Mouse (Mus musculus): ENCODE data around the gene Bub1b. TPM values are rescaled to one million over a fixed set of nuclear protein-coding genes. Genes with fewer than 3 reads are reported as not detected.
A peak's percentile ranks its signal among the peaks of the same experiment; 100 is the strongest.

Gene Bub1b
- polyA plus RNA-seq, 1 experiment from 2014 or later: 47.8 TPM

- ATAC-seq (ENCODE audit: low read depth): no peak
- H3K36me3 ChIP-seq: no peaks in the 10 kb centered on the region
- 62% methylated on average over 9 of the region's 9 CpGs for WGBS (ENCODE audit: insufficient replicate concordance)
Observed at GRCm38 (mm10) chr2:118572183-118572836, 25.7 kb upstream of the Bub1b start.

GRCm38 (mm10) chr2:118573135-118573534 is 24.9 kb upstream of the Bub1b start:
- Histone ChIP-seq H3K4me1 (replicated peaks) (no peaks in the 10 kb centered on the region), H3K27me3 (no peaks in the 10 kb centered on the region), H3K9ac (no peak overlapping the region), H3K9me3 (replicated peaks) (no peaks in the 10 kb centered on the region), H3K4me3 (replicated peaks) (no peak overlapping the region), H3K27ac (no peak overlapping the region), H3K4me2 (no peak overlapping the region), H3K36me3 (no peaks in the 10 kb centered on the region)
- ATAC-seq (ENCODE audit: low read depth) (no peak), DNase-seq (no peak)
- WGBS (ENCODE audit: insufficient replicate concordance): 43% methylated on average over 3 of the region's 3 CpGs

More at GRCm38 (mm10) chr2:118572183-118572836, 25.7 kb upstream of the Bub1b start:
- no peaks in the 10 kb centered on the region for H3K4me1 ChIP-seq (replicated peaks)
- no peak overlapping the region for H3K4me3 ChIP-seq (replicated peaks)
- DNase-seq: no peak
- H3K4me2 ChIP-seq: no peak overlapping the region
- H3K27ac ChIP-seq: no peak overlapping the region
- H3K9ac ChIP-seq: no peak overlapping the region
- H3K27me3 ChIP-seq: no peaks in the 10 kb centered on the region
- H3K9me3 ChIP-seq (replicated peaks): no peaks in the 10 kb centered on the region

- no peaks in the 10 kb centered on the region for H3K27me3 ChIP-seq
- no peak overlapping the region for H3K9ac ChIP-seq
- H3K9me3 ChIP-seq (replicated peaks): no peaks in the 10 kb centered on the region
- H3K4me3 ChIP-seq (replicated peaks): no peak overlapping the region
- H3K36me3 ChIP-seq: no peaks in the 10 kb centered on the region
- no peak overlapping the region for H3K4me2 ChIP-seq
- ATAC-seq (ENCODE audit: low read depth) (no peak), DNase-seq (no peak)
- H3K4me1 ChIP-seq (replicated peaks): no peaks in the 10 kb centered on the region
- WGBS (ENCODE audit: insufficient replicate concordance): 76% methylated on average over 5 of the region's 5 CpGs
- H3K27ac ChIP-seq: no peak overlapping the region
Observed at GRCm38 (mm10) chr2:118586013-118586412, 12.0 kb upstream of the Bub1b start.

- Histone ChIP-seq H3K4me1 (replicated peaks) (no peaks in the 10 kb centered on the region), H3K36me3 (no peaks in the 10 kb centered on the region), H3K27me3 (no peaks in the 10 kb centered on the region), H3K4me3 (replicated peaks) (no peak overlapping the region), H3K27ac (no peak overlapping the region), H3K4me2 (no peak overlapping the region), H3K9ac (no peak overlapping the region), H3K9me3 (replicated peaks) (no peaks in the 10 kb centered on the region)
- DNase-seq (no peak), ATAC-seq (ENCODE audit: low read depth) (no peak)
- 50% methylated on average over 3 of the region's 3 CpGs for WGBS (ENCODE audit: insufficient replicate concordance)
Observed at GRCm38 (mm10) chr2:118587686-118588085, 10.3 kb upstream of the Bub1b start.

GRCm38 (mm10) chr2:118591083-118591482 is 6.9 kb upstream of the Bub1b start:
- Histone ChIP-seq H3K27me3 (no peaks in the 10 kb centered on the region), H3K9me3 (replicated peaks) (no peaks in the 10 kb centered on the region), H3K4me2 (no peak overlapping the region), H3K4me1 (replicated peaks) (no peaks in the 10 kb centered on the region), H3K36me3 (no peaks in the 10 kb centered on the region), H3K27ac (no peak overlapping the region), H3K4me3 (replicated peaks) (no peak overlapping the region), H3K9ac (no peak overlapping the region)
- WGBS (ENCODE audit: insufficient replicate concordance): 38% methylated on average over 4 of the region's 4 CpGs
- DNase-seq: no peak
- ATAC-seq (ENCODE audit: low read depth): no peak

- peak overlapping the region; percentile 85 for H3K4me3 ChIP-seq (replicated peaks)
- H3K27me3 ChIP-seq: no peaks in the 10 kb centered on the region
- H3K9me3 ChIP-seq (replicated peaks): no peaks in the 10 kb centered on the region
- peak overlapping the region; percentile 73; the same call in 1 of the 2 replicates for H3K27ac ChIP-seq
- H3K4me1 ChIP-seq (replicated peaks): peaks cover 43% of the 10 kb centered on the region
- peak overlapping the region; percentile 90 for H3K9ac ChIP-seq
- H3K4me2 ChIP-seq: peak overlapping the region; percentile 84
- H3K36me3 ChIP-seq: peaks cover 43% of the 10 kb centered on the region
- WGBS (ENCODE audit: insufficient replicate concordance): 20% methylated on average over 5 of the region's 5 CpGs
- ATAC-seq (ENCODE audit: low read depth): peak; percentile 9; the same call in 1 of the 2 replicates
- no peak for DNase-seq
Observed at GRCm38 (mm10) chr2:118599087-118599486, 1.1 kb downstream of the Bub1b start.

GRCm38 (mm10) chr2:118601599-118602263 is 3.7 kb downstream of the Bub1b start:
- 77% methylated on average over 18 of the region's 18 CpGs for WGBS (ENCODE audit: insufficient replicate concordance)
- no peak for ATAC-seq (ENCODE audit: low read depth)
- Histone ChIP-seq H3K4me1 (replicated peaks) (peaks cover 43% of the 10 kb centered on the region), H3K27ac (no peak overlapping the region), H3K9me3 (replicated peaks) (no peaks in the 10 kb centered on the region), H3K4me3 (replicated peaks) (no peak overlapping the region), H3K36me3 (peaks cover 70% of the 10 kb centered on the region), H3K27me3 (no peaks in the 10 kb centered on the region), H3K9ac (no peak overlapping the region), H3K4me2 (peak overlapping the region; percentile 84)
- DNase-seq: no peak

GRCm38 (mm10) chr2:118604091-118604490 is 6.1 kb downstream of the Bub1b start:
- H3K4me2 ChIP-seq: no peak overlapping the region
- DNase-seq: no peak
- no peaks in the 10 kb centered on the region for H3K27me3 ChIP-seq
- no peaks in the 10 kb centered on the region for H3K9me3 ChIP-seq (replicated peaks)
- H3K27ac ChIP-seq: no peak overlapping the region
- ATAC-seq (ENCODE audit: low read depth): no peak
- peaks cover 37% of the 10 kb centered on the region for H3K4me1 ChIP-seq (replicated peaks)
- peaks cover 93% of the 10 kb centered on the region for H3K36me3 ChIP-seq
- H3K4me3 ChIP-seq (replicated peaks): no peak overlapping the region
- H3K9ac ChIP-seq: no peak overlapping the region
- WGBS (ENCODE audit: insufficient replicate concordance): 85% methylated on average over 6 of the region's 6 CpGs

- Histone ChIP-seq H3K27ac (no peak overlapping the region), H3K9me3 (replicated peaks) (no peaks in the 10 kb centered on the region), H3K27me3 (no peaks in the 10 kb centered on the region), H3K36me3 (peaks cover 94% of the 10 kb centered on the region), H3K4me2 (no peak overlapping the region), H3K4me1 (replicated peaks) (peaks cover 18% of the 10 kb centered on the region), H3K9ac (no peak overlapping the region), H3K4me3 (replicated peaks) (no peak overlapping the region)
- 0 out of 2 replicates have a peak, but pooled peaks have one; percentile 58 for ATAC-seq (ENCODE audit: low read depth)
- 74% methylated on average over 2 of the region's 2 CpGs for WGBS (ENCODE audit: insufficient replicate concordance)
- peak; percentile 15 for DNase-seq
Observed at GRCm38 (mm10) chr2:118606032-118606431, 8.0 kb downstream of the Bub1b start.

- Histone ChIP-seq H3K27me3 (no peaks in the 10 kb centered on the region), H3K9ac (no peak overlapping the region), H3K4me2 (no peak overlapping the region), H3K9me3 (replicated peaks) (no peaks in the 10 kb centered on the region), H3K36me3 (peaks cover 94% of the 10 kb centered on the region), H3K4me3 (replicated peaks) (no peak overlapping the region), H3K4me1 (replicated peaks) (peaks cover 8% of the 10 kb centered on the region), H3K27ac (no peak overlapping the region)
- 89% methylated on average over 5 of the region's 5 CpGs for WGBS (ENCODE audit: insufficient replicate concordance)
- no peak for ATAC-seq (ENCODE audit: low read depth)
- no peak for DNase-seq
Observed at GRCm38 (mm10) chr2:118606976-118607375, 9.0 kb downstream of the Bub1b start.

- Histone ChIP-seq H3K9me3 (replicated peaks) (no peaks in the 10 kb centered on the region), H3K4me2 (no peak overlapping the region), H3K4me1 (replicated peaks) (no peaks in the 10 kb centered on the region), H3K27me3 (no peaks in the 10 kb centered on the region), H3K4me3 (replicated peaks) (no peak overlapping the region), H3K27ac (no peak overlapping the region), H3K9ac (no peak overlapping the region), H3K36me3 (peaks cover 99% of the 10 kb centered on the region)
- DNase-seq (no peak), ATAC-seq (ENCODE audit: low read depth) (no peak)
- 86% methylated on average over 4 of the region's 5 CpGs for WGBS (ENCODE audit: insufficient replicate concordance)
Observed at GRCm38 (mm10) chr2:118618013-118618412, 20.0 kb downstream of the Bub1b start.

GRCm38 (mm10) chr2:118620101-118620500 is 22.1 kb downstream of the Bub1b start:
- Histone ChIP-seq H3K36me3 (peaks cover 95% of the 10 kb centered on the region), H3K4me2 (no peak overlapping the region), H3K9ac (no peak overlapping the region), H3K27ac (no peak overlapping the region), H3K27me3 (no peaks in the 10 kb centered on the region), H3K9me3 (replicated peaks) (no peaks in the 10 kb centered on the region), H3K4me1 (replicated peaks) (no peaks in the 10 kb centered on the region), H3K4me3 (replicated peaks) (no peak overlapping the region)
- no peak for DNase-seq
- WGBS (ENCODE audit: insufficient replicate concordance): 85% methylated on average over 2 of the region's 2 CpGs
- no peak for ATAC-seq (ENCODE audit: low read depth)
